Mouse (Mus musculus) central nervous system, embryonic 11.5 days (tissue): Measurements from ENCODE around the gene Fbxo39. TPM values are rescaled to one million over a fixed set of nuclear protein-coding genes. Genes with fewer than 3 reads are reported as not detected.

ENCODE experiments used
- polyA plus RNA-seq: library from polyadenylated mRNA; depleted of rRNA; stranded (reverse); fragments of >200 nt; gene quantifications from 2 replicates; pipeline ENCODE4 v1.2.3, GENCODE M21; 2012; rRNA removed

Gene Fbxo39
- not detected in 2 replicates for polyA plus RNA-seq

GRCm38 (mm10) chr11:72314151-72314895, at the start of gene Fbxo39:
TSS of gene Fbxo39 (plus strand) at chr11:72314444.

GRCm38 (mm10) chr11:72266960-72267560, 47.2 kb upstream of the Fbxo39 start, which contains the start of gene Slc13a5:
TSS of gene Slc13a5 (minus strand) at chr11:72267222.

GRCm38 (mm10) chr11:72301334-72301733, 12.9 kb upstream of the Fbxo39 start, which contains the start of gene Xaf1:
TSS of gene Xaf1 (plus strand) at chr11:72301629.

GRCm38 (mm10) chr11:72362347-72362741, 48.1 kb downstream of the Fbxo39 start, which contains the start of gene Tekt1:
TSS of gene Tekt1 (minus strand) at chr11:72362442.

Other genes with a start within 250 kb of the Fbxo39 start
- 1.2 and 2.1 TPM in 2 replicates for gene Pitpnm3, start 178.7 kb upstream of the Fbxo39 start, polyA plus RNA-seq
- gene Gm43951, start 107.6 kb upstream of the Fbxo39 start, polyA plus RNA-seq, result 3.6 and 7.3 TPM in 2 replicates
- gene 4933427D14Rik, start 107.0 kb upstream of the Fbxo39 start, polyA plus RNA-seq, result 24.9 and 27.5 TPM in 2 replicates
- gene Txndc17, start 106.9 kb upstream of the Fbxo39 start, polyA plus RNA-seq, result 114 and 155 TPM in 2 replicates
- gene Med31, start 98.9 kb upstream of the Fbxo39 start, polyA plus RNA-seq, result 27.0 and 39.1 TPM in 2 replicates
- 0.37 and 0.44 TPM in 2 replicates for gene Slc13a5, start 47.2 kb upstream of the Fbxo39 start, polyA plus RNA-seq
- 0.68 and 1.0 TPM in 2 replicates for gene Xaf1, start 12.8 kb upstream of the Fbxo39 start, polyA plus RNA-seq
- 2.9 and 3.3 TPM in 2 replicates for gene Tekt1, start 48.0 kb downstream of the Fbxo39 start, polyA plus RNA-seq
- 3.5 and 7.5 TPM in 2 replicates for gene Smtnl2, start 97.3 kb downstream of the Fbxo39 start, polyA plus RNA-seq
- gene Ggt6, start 121.1 kb downstream of the Fbxo39 start, polyA plus RNA-seq, result 0.10 TPM in 1 of 2 replicates, not detected in the other
- 125 and 196 TPM in 2 replicates for gene Mybbp1a, start 126.9 kb downstream of the Fbxo39 start, polyA plus RNA-seq
- gene Spns2, start 175.5 kb downstream of the Fbxo39 start, polyA plus RNA-seq, result 13.6 and 16.1 TPM in 2 replicates
- gene Spns3, start 236.1 kb downstream of the Fbxo39 start, polyA plus RNA-seq, result 0.19 and 0.30 TPM in 2 replicates